Mouse (Mus musculus) midbrain, embryonic 10.5 days (tissue): ENCODE results near the gene Kpna7. TPM values are rescaled to one million over a fixed set of nuclear protein-coding genes. Genes with fewer than 3 reads are reported as not detected.
"Not testable (repeated sequence)": the region's sequence is repeated elsewhere in the genome, so short reads cannot be mapped to it uniquely, and the experiment has no call there.

Experiments used
- DNase-seq: peaks from one replicate; pipeline ENCODE4 v3.0.0-alpha.2; 2017; ENCODE audit warnings: low spot score
- H3K27ac ChIP-seq: fragments of 300-500 bp; sonication (generic); replicated peaks from 2 replicates; pipeline ENCODE4 v1.5.1; 2016; ENCODE audit warnings: mild to moderate bottlenecking
- H3K27me3 ChIP-seq: fragments of 300-500 bp; sonication (generic); 2 replicates; pipeline ENCODE4 v1.6.1; 2016; ENCODE audit warnings: low read depth, mild to moderate bottlenecking; ENCODE audit not compliant: poor library complexity, severe bottlenecking
- H3K36me3 ChIP-seq: fragments of 300-500 bp; sonication (generic); 2 replicates; pipeline ENCODE4 v1.6.1; 2016; ENCODE audit warnings: mild to moderate bottlenecking, moderate library complexity
- H3K4me1 ChIP-seq: fragments of 300-500 bp; sonication (generic); 2 replicates; pipeline ENCODE4 v1.6.1; 2016
- H3K4me3 ChIP-seq: fragments of 300-500 bp; sonication (generic); 2 replicates; pipeline ENCODE4 v1.5.1; 2016; ENCODE audit warnings: mild to moderate bottlenecking, moderate library complexity
- H3K9me3 ChIP-seq: fragments of 300-500 bp; sonication (generic); replicated peaks from 2 replicates; pipeline ENCODE4 v1.6.1; 2016; ENCODE audit warnings: mild to moderate bottlenecking
- WGBS: fragments of 180-500 bp; shearing (Covaris S2); methylation state at CpG from one replicate; pipeline ENCODE4 v1.1.7; 2016; 5-methylcytosine and 5-hydroxymethylcytosine counted together
- polyA plus RNA-seq: library from polyadenylated mRNA; unstranded; fragments of >200 nt; fragmentation: Nextera tagmentation; extraction: Ambion mirVana; gene quantifications from 2 replicates; pipeline ENCODE4 v1.2.1, GENCODE M21; 2016

The Kpna7 gene
- polyA plus RNA-seq: not detected in 2 replicates

- 1% methylated on average over 54 of the region's 54 CpGs for WGBS
- no peaks in the 10 kb centered on the region; the same call in 1 of the 2 replicates for H3K9me3 ChIP-seq
- H3K36me3 ChIP-seq: peaks cover 31% of the 10 kb centered on the region
- no peaks in the 10 kb centered on the region for H3K27me3 ChIP-seq
- peaks cover 13% of the 10 kb centered on the region for H3K4me1 ChIP-seq
- DNase-seq: peak; percentile 92
- peak within 1 kb of the TSS; percentile 88 for H3K27ac ChIP-seq
- peak within 1 kb of the TSS; percentile 84 for H3K4me3 ChIP-seq
These were observed at the start of gene Kpna7, which contains the start of gene Arpc1a for GRCm38 (mm10) chr5:145083632-145084451. Gene Kpna7 (minus strand): TSS chr5:145084030. Gene Arpc1a (plus strand): TSS chr5:145083830.

- peaks cover 95% of the 10 kb centered on the region for H3K36me3 ChIP-seq
- not testable (repeated sequence) for H3K4me3 ChIP-seq, DNase-seq, H3K9me3 ChIP-seq, H3K27ac ChIP-seq, H3K27me3 ChIP-seq
- 92% methylated on average over 6 of the region's 6 CpGs for WGBS
- H3K4me1 ChIP-seq: peaks cover 12% of the 10 kb centered on the region
These were observed 49.4 kb upstream of the Kpna7 start for GRCm38 (mm10) chr5:145133275-145133674.

GRCm38 (mm10) chr5:145130995-145131394, 47.2 kb upstream of the Kpna7 start:
- H3K27ac ChIP-seq: no peak overlapping the region
- H3K4me3 ChIP-seq: no peak overlapping the region
- no peaks in the 10 kb centered on the region for H3K4me1 ChIP-seq
- WGBS: 99% methylated on average over 3 of the region's 3 CpGs
- DNase-seq: no peak
- no peaks in the 10 kb centered on the region for H3K9me3 ChIP-seq
- peaks cover 100% of the 10 kb centered on the region for H3K36me3 ChIP-seq
- no peaks in the 10 kb centered on the region for H3K27me3 ChIP-seq

GRCm38 (mm10) chr5:145130191-145130590, 46.4 kb upstream of the Kpna7 start:
- no peaks in the 10 kb centered on the region for H3K27me3 ChIP-seq
- no peak for DNase-seq

GRCm38 (mm10) chr5:145129773-145130172, 45.9 kb upstream of the Kpna7 start:
- H3K27ac ChIP-seq, H3K27me3 ChIP-seq, H3K9me3 ChIP-seq, DNase-seq, H3K4me1 ChIP-seq, H3K4me3 ChIP-seq: not testable (repeated sequence)
- peaks cover 100% of the 10 kb centered on the region for H3K36me3 ChIP-seq
- 96% methylated on average over 4 of the region's 6 CpGs for WGBS

More at GRCm38 (mm10) chr5:145130191-145130590, 46.4 kb upstream of the Kpna7 start:
- Histone ChIP-seq H3K4me1 (no peaks in the 10 kb centered on the region), H3K27ac (no peak overlapping the region), H3K36me3 (peaks cover 100% of the 10 kb centered on the region), H3K4me3 (no peak overlapping the region), H3K9me3 (no peaks in the 10 kb centered on the region)
- 94% methylated on average over 11 of the region's 11 CpGs for WGBS

GRCm38 (mm10) chr5:145129124-145129523, 45.3 kb upstream of the Kpna7 start:
- 93% methylated on average over 4 of the region's 4 CpGs for WGBS
- Histone ChIP-seq H3K36me3 (peaks cover 100% of the 10 kb centered on the region), H3K27ac (no peak overlapping the region), H3K4me1 (no peaks in the 10 kb centered on the region), H3K9me3 (no peaks in the 10 kb centered on the region), H3K4me3 (no peak overlapping the region), H3K27me3 (no peaks in the 10 kb centered on the region)
- DNase-seq: no peak

GRCm38 (mm10) chr5:145126580-145126979, 42.8 kb upstream of the Kpna7 start:
- 94% methylated on average over 9 of the region's 9 CpGs for WGBS
- Histone ChIP-seq H3K4me1 (no peaks in the 10 kb centered on the region), H3K9me3 (no peaks in the 10 kb centered on the region), H3K36me3 (peaks cover 91% of the 10 kb centered on the region), H3K27ac (no peak overlapping the region), H3K4me3 (no peak overlapping the region), H3K27me3 (no peaks in the 10 kb centered on the region)
- no peak for DNase-seq

GRCm38 (mm10) chr5:145123396-145123795, 39.6 kb upstream of the Kpna7 start:
- no peaks in the 10 kb centered on the region for H3K27me3 ChIP-seq
- H3K4me3 ChIP-seq: no peak overlapping the region
- no peak for DNase-seq
- H3K36me3 ChIP-seq: peaks cover 59% of the 10 kb centered on the region
- peaks cover 7% of the 10 kb centered on the region; the same call in 1 of the 2 replicates for H3K9me3 ChIP-seq
- no peak overlapping the region for H3K27ac ChIP-seq
- WGBS: 94% methylated on average over 19 of the region's 19 CpGs
- H3K4me1 ChIP-seq: no peaks in the 10 kb centered on the region

- H3K27ac ChIP-seq: no peak overlapping the region
- no peaks in the 10 kb centered on the region; the same call in 1 of the 2 replicates for H3K4me1 ChIP-seq
- peaks cover 2% of the 10 kb centered on the region for H3K27me3 ChIP-seq
- 85% methylated on average over 7 of the region's 7 CpGs for WGBS
- peaks cover 34% of the 10 kb centered on the region for H3K36me3 ChIP-seq
- peaks cover 7% of the 10 kb centered on the region; the same call in 1 of the 2 replicates for H3K9me3 ChIP-seq
- H3K4me3 ChIP-seq: no peak overlapping the region
- no peak for DNase-seq
These were observed 37.1 kb upstream of the Kpna7 start for GRCm38 (mm10) chr5:145120921-145121320.

GRCm38 (mm10) chr5:145119385-145119784, 35.6 kb upstream of the Kpna7 start:
- H3K27me3 ChIP-seq: peaks cover 18% of the 10 kb centered on the region
- H3K9me3 ChIP-seq: peaks cover 7% of the 10 kb centered on the region; the same call in 1 of the 2 replicates
- H3K4me3 ChIP-seq: no peak overlapping the region
- 91% methylated on average over 2 of the region's 2 CpGs for WGBS
- no peak for DNase-seq
- no peak overlapping the region for H3K27ac ChIP-seq
- H3K36me3 ChIP-seq: peaks cover 19% of the 10 kb centered on the region
- H3K4me1 ChIP-seq: peaks cover 5% of the 10 kb centered on the region

- Histone ChIP-seq H3K27me3 (peaks cover 27% of the 10 kb centered on the region), H3K27ac (no peak overlapping the region), H3K4me1 (peaks cover 14% of the 10 kb centered on the region), H3K4me3 (no peak overlapping the region), H3K9me3 (peaks cover 7% of the 10 kb centered on the region; the same call in 1 of the 2 replicates), H3K36me3 (peaks cover 10% of the 10 kb centered on the region)
- DNase-seq: no peak
- WGBS: 94% methylated on average over 5 of the region's 5 CpGs
These were observed 34.6 kb upstream of the Kpna7 start for GRCm38 (mm10) chr5:145118461-145118860.

GRCm38 (mm10) chr5:145118005-145118404, 34.2 kb upstream of the Kpna7 start:
- Histone ChIP-seq H3K9me3 (peaks cover 7% of the 10 kb centered on the region; the same call in 1 of the 2 replicates), H3K4me3 (no peak overlapping the region), H3K4me1 (peaks cover 14% of the 10 kb centered on the region), H3K27ac (no peak overlapping the region), H3K36me3 (peaks cover 5% of the 10 kb centered on the region), H3K27me3 (peaks cover 31% of the 10 kb centered on the region)
- WGBS: 72% methylated on average over 6 of the region's 6 CpGs
- no peak for DNase-seq

GRCm38 (mm10) chr5:145116916-145117315, 33.1 kb upstream of the Kpna7 start:
- Histone ChIP-seq H3K9me3 (peaks cover 7% of the 10 kb centered on the region; the same call in 1 of the 2 replicates), H3K27me3 (peaks cover 32% of the 10 kb centered on the region), H3K36me3 (no peaks in the 10 kb centered on the region), H3K4me1 (peaks cover 14% of the 10 kb centered on the region), H3K27ac (no peak overlapping the region), H3K4me3 (no peak overlapping the region)
- 41% methylated on average over 10 of the region's 10 CpGs for WGBS
- peak; percentile 48 for DNase-seq
